Mouse (Mus musculus) lung, postnatal 0 days (tissue): ENCODE data around the gene Sema6d.

Experiments used
- CTCF ChIP-seq: IDR thresholded peaks from 2 replicates; pipeline ENCODE4 v1.5.1; 2016; ENCODE audit warnings: antibody characterized with exemption, mild to moderate bottlenecking
- EP300 ChIP-seq: IDR thresholded peaks from 2 replicates; pipeline ENCODE4 v1.6.1; 2016; ENCODE audit warnings: antibody characterized with exemption, mild to moderate bottlenecking, control low read depth

DNA sequence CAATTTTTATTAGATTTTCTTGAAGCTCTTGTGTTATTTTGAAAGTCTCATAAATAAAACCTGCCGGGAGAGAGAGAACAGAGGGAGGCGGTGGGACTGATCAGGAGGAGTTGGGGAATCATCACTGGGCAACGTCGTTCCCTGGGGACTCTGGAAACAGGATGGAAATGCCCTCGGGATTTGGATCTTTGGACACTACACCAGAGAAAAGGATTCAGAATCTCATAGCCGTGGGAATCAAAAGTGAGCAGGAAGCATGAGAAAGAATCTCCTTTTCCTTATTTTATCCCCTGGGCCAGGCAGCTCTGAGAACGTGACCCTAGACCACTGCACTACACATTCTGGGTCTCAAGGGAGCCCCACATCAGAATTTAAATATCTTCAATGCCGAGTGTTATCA lies 313.8 kb downstream of the Sema6d start:
- TF ChIP-seq CTCF (no peak), EP300 (peak; percentile 30; the same call in 1 of the 2 replicates)
